Comparison of ENCODE assay signal across 22 mouse cellular contexts in the genomic region with DNA sequence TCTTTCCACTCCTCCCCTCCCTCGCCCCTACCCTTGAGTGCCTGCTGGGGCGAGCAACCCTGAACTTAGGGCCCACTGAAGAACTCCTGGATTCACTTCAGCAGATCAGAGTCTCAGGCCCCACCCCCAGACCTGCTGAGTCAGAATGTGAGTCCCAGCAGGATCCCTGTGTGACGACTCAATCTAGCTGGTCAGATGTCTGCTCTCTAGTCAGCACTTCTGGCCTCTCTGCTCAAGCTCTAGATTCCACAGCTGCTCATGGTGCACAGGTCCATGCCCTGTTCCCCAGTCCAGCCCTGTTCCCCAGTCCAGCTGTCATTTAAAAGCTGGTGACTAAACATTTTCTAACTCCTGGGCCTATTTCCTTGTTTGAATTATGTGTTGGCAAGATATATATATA. TPM values are rescaled to one million over a fixed set of nuclear protein-coding genes. Genes with fewer than 3 reads are reported as not detected.
"Had no signal": no experiment of that assay in that cellular context is flagged by ENCODE, and none has a peak within 500 bp of the region (broad histone marks: within the 10 kb centered on the region; RNA-seq: fewer than 3 reads in every experiment).

No protein-coding gene starts in this region.

- H3K9me3 ChIP-seq: limb, embryonic 12.5 days; liver, embryonic 13.5 days had no signal

- DNase-seq: kidney, postnatal 36 days; layer of hippocampus, adult 9-11 months; layer of hippocampus, postnatal 36 days; liver; liver, embryonic 13.5 days; lung, adult 18-20 months; lung, postnatal 36 days; right cerebral cortex, adult 18-20 months; right cerebral cortex, postnatal 25 days; thymus, postnatal 36 days had no signal

- H3K4me2 ChIP-seq: limb, embryonic 12.5 days; liver, embryonic 13.5 days; midbrain, embryonic 13.5 days had no signal

- H3K27me3 ChIP-seq: limb, embryonic 12.5 days; liver, embryonic 13.5 days; midbrain, embryonic 13.5 days had no signal

- ATAC-seq: midbrain, embryonic 13.5 days had no signal

- H3K4me1 ChIP-seq: limb, embryonic 12.5 days; liver, embryonic 13.5 days; midbrain, embryonic 13.5 days had no signal

- H3K36me3 ChIP-seq: limb, embryonic 12.5 days; liver, embryonic 13.5 days had no signal

- H3K9ac ChIP-seq: limb, embryonic 12.5 days; liver, embryonic 13.5 days; midbrain, embryonic 13.5 days had no signal

- H3K27ac ChIP-seq: limb, embryonic 12.5 days; liver, embryonic 13.5 days; midbrain, embryonic 13.5 days had no signal

- H3K4me3 ChIP-seq: limb, embryonic 12.5 days; liver, embryonic 13.5 days; midbrain, embryonic 13.5 days had no signal

RNA-seq across cellular contexts. Expression of a gene that starts 13.9 kb away (rescaled TPM):
- total RNA-seq: layer of hippocampus, adult 18-20 months; layer of hippocampus, postnatal 36 days; left cerebral cortex, adult 8-10 months; left cerebral cortex, postnatal 25 days; megakaryocyte progenitor cell, adult 5-6 weeks had no signal
- polyA plus RNA-seq: kidney, embryonic 16.5 days; limb, embryonic 12.5 days; liver, embryonic 13.5 days; lung, embryonic 16.5 days; midbrain, embryonic 13.5 days; midbrain, postnatal 0 days; neural tube, embryonic 14.5 days; small intestine, adult 2 months; thymus, postnatal 0 days had no signal
